Comparison of ENCODE assay signal across 8 mouse cellular contexts in genomic region chr7:135487423-135487822, GRCm38 (mm10). TPM values are rescaled to one million over a fixed set of nuclear protein-coding genes. Genes with fewer than 3 reads are reported as not detected.
DNase-seq lines count a peak whose midpoint lies in the region; ATAC-seq and TF ChIP-seq lines count a peak whose summit lies in the region.

No protein-coding gene starts in this region.

- H3K36me3 ChIP-seq in hindbrain, embryonic 16.5 days (ENCODE audit: control insufficient read depth, insufficient read depth, low read length), result no peaks in the 10 kb centered on the region
- no peaks in the 10 kb centered on the region for H3K36me3 ChIP-seq in liver, embryonic 11.5 days (ENCODE audit: control insufficient read depth, insufficient read depth, low read length)

- no peak for TF ChIP-seq POLR2A in embryonic fibroblast, embryonic 13.5 days (IDR thresholded peaks at IDR 0.05; ENCODE audit: low read depth, low read length)

- no peak overlapping the region for H3K27ac ChIP-seq in embryonic fibroblast, embryonic 13.5 days (ENCODE audit: insufficient read depth, low read length)
- no peak overlapping the region for H3K27ac ChIP-seq in hindbrain, embryonic 16.5 days (ENCODE audit: low read depth, low read length)
- H3K27ac ChIP-seq in liver, embryonic 11.5 days (ENCODE audit: low read depth, low read length), result no peak overlapping the region

- H3K9me3 ChIP-seq in hindbrain, embryonic 16.5 days (ENCODE audit: control insufficient read depth, low read length), result no peaks in the 10 kb centered on the region
- no peaks in the 10 kb centered on the region for H3K9me3 ChIP-seq in liver, embryonic 11.5 days (ENCODE audit: control insufficient read depth, low read length)

- H3K4me1 ChIP-seq in embryonic fibroblast, embryonic 13.5 days (ENCODE audit: control insufficient read depth, insufficient read depth, low read length), result 0 out of 2 replicates have a peak, but pooled peaks cover 8% of the 10 kb centered on the region
- H3K4me1 ChIP-seq in hindbrain, embryonic 16.5 days (ENCODE audit: control insufficient read depth, insufficient read depth, low read depth, low read length), result peaks cover 21% of the 10 kb centered on the region
- no peaks in the 10 kb centered on the region for H3K4me1 ChIP-seq in liver, embryonic 11.5 days (replicated peaks; ENCODE audit: control insufficient read depth, insufficient read depth, low read length)

- H3K27me3 ChIP-seq in hindbrain, embryonic 16.5 days (replicated peaks; ENCODE audit: control insufficient read depth, insufficient read depth, low read length), result peaks cover 7% of the 10 kb centered on the region
- peaks cover 3% of the 10 kb centered on the region; the same call in 1 of the 2 replicates for H3K27me3 ChIP-seq in liver, embryonic 11.5 days (replicated peaks; ENCODE audit: control insufficient read depth, insufficient read depth, low read length)

- WGBS in hindbrain, embryonic 16.5 days, result 21% methylated on average over 4 of the region's 4 CpGs
- 25% methylated on average over 4 of the region's 4 CpGs for WGBS in liver, embryonic 11.5 days

- peak; percentile 87 for TF ChIP-seq CTCF in embryonic fibroblast, embryonic 13.5 days (IDR thresholded peaks at IDR 0.05; ENCODE audit: borderline replicate concordance, insufficient read depth, low read length)

- no peak overlapping the region for H3K4me3 ChIP-seq in embryonic fibroblast, embryonic 13.5 days (ENCODE audit: insufficient read depth, low read length)
- H3K4me3 ChIP-seq in hindbrain, embryonic 16.5 days (ENCODE audit: low read length), result no peak overlapping the region
- no peak overlapping the region for H3K4me3 ChIP-seq in liver, embryonic 11.5 days (ENCODE audit: low read depth, low read length)

- no peak overlapping the region for H3K4me2 ChIP-seq in hindbrain, embryonic 16.5 days (ENCODE audit: low read length)
- no peak overlapping the region for H3K4me2 ChIP-seq in liver, embryonic 11.5 days

- ATAC-seq in hindbrain, embryonic 16.5 days, result 0 out of 2 replicates have a peak, but pooled peaks have one; percentile 21
- no peak; the same call in 1 of the 2 replicates for ATAC-seq in liver, embryonic 11.5 days (replicated peaks; ENCODE audit: low FRiP score)

- H3K9ac ChIP-seq in hindbrain, embryonic 16.5 days (ENCODE audit: low read depth, low read length), result no peak overlapping the region
- no peak overlapping the region for H3K9ac ChIP-seq in liver, embryonic 11.5 days (ENCODE audit: low read depth, low read length)

- peak; percentile 71 for DNase-seq in urinary bladder, postnatal 14 days (ENCODE audit: low spot score)
- no peak for DNase-seq in urinary bladder, postnatal 10 days (ENCODE audit: low spot score)
- peak; percentile 80 for DNase-seq in brain, adult 2 months (ENCODE audit: low read depth, low spot score)
- DNase-seq in liver, embryonic 11.5 days (ENCODE audit: low spot score), result peak; percentile 66
- DNase-seq in ovary, adult 18-20 months (ENCODE audit: low spot score), result peak; percentile 20
- peak; percentile 71 for DNase-seq in thymus, postnatal 14 days

RNA-seq across cellular contexts. Expression of gene Clrn3, which starts 41.0 kb away (rescaled TPM):
- polyA plus RNA-seq in embryonic fibroblast, embryonic 13.5 days (2011; ENCODE audit: insufficient read length, low read depth, missing spikeins), result not detected in 2 replicates
- polyA plus RNA-seq in hindbrain, embryonic 16.5 days (2015; fragmentation: Nextera tagmentation; extraction: Ambion mirVana), result not detected in 2 replicates
- 0.04 TPM in 1 of 2 replicates, not detected in the other for polyA plus RNA-seq in liver, embryonic 11.5 days (2014; fragmentation: Nextera tagmentation; extraction: Ambion mirVana)

RNA-seq across cellular contexts. Expression of gene Ptpre, which starts 49.9 kb away (rescaled TPM):
- 3.2 and 4.4 TPM in 2 replicates for polyA plus RNA-seq in embryonic fibroblast, embryonic 13.5 days (2011; ENCODE audit: insufficient read length, low read depth, missing spikeins)
- 6.9 and 8.1 TPM in 2 replicates for polyA plus RNA-seq in hindbrain, embryonic 16.5 days (2015; fragmentation: Nextera tagmentation; extraction: Ambion mirVana)
- 5.4 and 7.0 TPM in 2 replicates for polyA plus RNA-seq in liver, embryonic 11.5 days (2014; fragmentation: Nextera tagmentation; extraction: Ambion mirVana)
